Mouse (Mus musculus): ENCODE results near the gene Ncapg2.

DNA sequence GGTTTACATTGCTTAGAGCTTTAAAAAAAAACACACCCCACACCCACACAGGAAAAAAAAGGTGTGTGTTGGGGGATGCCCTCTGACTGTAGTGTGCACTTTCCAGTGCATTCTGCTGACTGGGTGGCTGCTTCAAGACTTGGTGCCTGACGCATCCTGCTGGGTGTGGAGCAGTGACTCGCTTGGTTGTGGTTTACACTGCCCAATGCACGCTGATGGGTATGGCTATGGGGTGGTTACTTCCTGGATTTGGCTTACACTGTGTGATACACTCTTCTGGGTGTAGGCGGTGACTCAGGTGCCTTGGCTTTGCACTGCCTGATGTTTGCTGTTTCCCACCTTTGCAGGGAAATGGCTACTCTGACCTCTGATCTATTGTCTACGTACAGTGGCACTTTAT lies 61.8 kb downstream of the Ncapg2 start:
- TF ChIP-seq CTCF (IDR thresholded peaks at IDR 0.05; ENCODE audit: extremely low read depth, insufficient read length, insufficient replicate concordance, low read depth, low read length) (no peak), POLR2A (IDR thresholded peaks at IDR 0.05; ENCODE audit: low read depth, low read length) (no peak)
